Mouse (Mus musculus) forelimb bud, embryonic 11.5 days (tissue): ENCODE results near the gene Kif26b.
A peak's percentile ranks its signal among the peaks of the same experiment; 100 is the strongest.

Source experiments
- DNase-seq: peaks from one replicate; pipeline ENCODE4 v3.0.0-alpha.2; 2012; ENCODE audit warnings: low read depth, low spot score

The Kif26b gene

GRCm38 (mm10) chr1:178540247-178540646 is 11.3 kb downstream of the Kif26b start:
- DNase-seq: no peak

- DNase-seq: no peak
Observed at GRCm38 (mm10) chr1:178542415-178542814, 13.5 kb downstream of the Kif26b start.

- DNase-seq: no peak
Observed at GRCm38 (mm10) chr1:178542990-178543944, 14.3 kb downstream of the Kif26b start.

- no peak for DNase-seq
Observed at GRCm38 (mm10) chr1:178544585-178544984, 15.7 kb downstream of the Kif26b start.

- no peak for DNase-seq
Observed at GRCm38 (mm10) chr1:178549576-178549975, 20.7 kb downstream of the Kif26b start.

GRCm38 (mm10) chr1:178550477-178551047 is 21.6 kb downstream of the Kif26b start:
- peak; percentile 87 for DNase-seq

- no peak for DNase-seq
Observed at GRCm38 (mm10) chr1:178552278-178552897, 23.5 kb downstream of the Kif26b start.

GRCm38 (mm10) chr1:178552898-178553284 is 24.0 kb downstream of the Kif26b start:
- no peak for DNase-seq

GRCm38 (mm10) chr1:178556226-178556625 is 27.3 kb downstream of the Kif26b start:
- no peak for DNase-seq

GRCm38 (mm10) chr1:178560043-178560442 is 31.1 kb downstream of the Kif26b start:
- DNase-seq: no peak

- DNase-seq: no peak
Observed at GRCm38 (mm10) chr1:178563834-178564233, 34.9 kb downstream of the Kif26b start.

GRCm38 (mm10) chr1:178564800-178565199 is 35.9 kb downstream of the Kif26b start:
- DNase-seq: no peak

- peak; percentile 77 for DNase-seq
Observed at GRCm38 (mm10) chr1:178568551-178569545, 39.9 kb downstream of the Kif26b start.

GRCm38 (mm10) chr1:178571009-178571408 is 42.1 kb downstream of the Kif26b start:
- DNase-seq: peak; percentile 74

GRCm38 (mm10) chr1:178571885-178572444 is 43.0 kb downstream of the Kif26b start:
- DNase-seq: no peak

- DNase-seq: no peak
Observed at GRCm38 (mm10) chr1:178573406-178574032, 44.6 kb downstream of the Kif26b start.

GRCm38 (mm10) chr1:178575706-178576105 is 46.8 kb downstream of the Kif26b start:
- DNase-seq: no peak

- no peak for DNase-seq
Observed at GRCm38 (mm10) chr1:178576926-178577325, 48.0 kb downstream of the Kif26b start.

- DNase-seq: no peak
Observed at GRCm38 (mm10) chr1:178585366-178586020, 56.6 kb downstream of the Kif26b start.
